Mouse (Mus musculus) ES-Bruce4 (cell line): Measurements from ENCODE around the gene Col6a6. TPM values are rescaled to one million over a fixed set of nuclear protein-coding genes. Genes with fewer than 3 reads are reported as not detected.

Experiments used
- H3K27ac ChIP-seq: 2 replicates; pipeline ENCODE4 v1.5.1; 2012; ENCODE audit warnings: low read length, inconsistent platforms; ENCODE audit not compliant: insufficient read depth
- H3K27me3 ChIP-seq: 2 replicates; pipeline ENCODE4 v1.6.1; 2012; ENCODE audit warnings: mild to moderate bottlenecking, low read length, inconsistent platforms; ENCODE audit not compliant: control insufficient read depth, poor library complexity, insufficient read depth, severe bottlenecking
- H3K36me3 ChIP-seq: 2 replicates; pipeline ENCODE4 v1.6.1; 2012; ENCODE audit warnings: inconsistent platforms, mild to moderate bottlenecking, low read length, moderate library complexity; ENCODE audit not compliant: control insufficient read depth, poor library complexity, insufficient read depth, severe bottlenecking
- H3K4me1 ChIP-seq: one replicate; pipeline ENCODE4 v1.8.1; 2011; ENCODE audit warnings: low read length; ENCODE audit not compliant: control insufficient read depth, insufficient read depth
- H3K4me3 ChIP-seq: 2 replicates; pipeline ENCODE4 v1.5.1; 2011; ENCODE audit warnings: low read depth, mild to moderate bottlenecking, low read length
- H3K9ac ChIP-seq: 2 replicates; pipeline ENCODE4 v1.6.1; 2012; ENCODE audit warnings: low read depth, mild to moderate bottlenecking, inconsistent platforms; ENCODE audit not compliant: poor library complexity, severe bottlenecking
- H3K9me3 ChIP-seq: replicated peaks from 2 replicates; pipeline ENCODE4 v1.6.1; 2012; ENCODE audit warnings: mild to moderate bottlenecking, low read length, inconsistent platforms; ENCODE audit not compliant: control insufficient read depth, poor library complexity, insufficient read depth, severe bottlenecking
- CTCF ChIP-seq: IDR thresholded peaks from one replicate; pipeline ENCODE4 v1.8.1; 2011; ENCODE audit warnings: low read depth, low read length
- EP300 ChIP-seq: IDR thresholded peaks from 2 replicates; pipeline ENCODE4 v1.6.1; 2011; ENCODE audit warnings: low read depth, low read length; ENCODE audit not compliant: insufficient read depth
- POLR2A ChIP-seq: IDR thresholded peaks from one replicate; pipeline ENCODE4 v1.8.1; 2011; ENCODE audit warnings: low read length; ENCODE audit not compliant: insufficient read depth
- polyA plus RNA-seq: library from polyadenylated mRNA; stranded (reverse); fragments of >200 nt; gene quantifications from 2 replicates; pipeline ENCODE4 v1.2.4, GENCODE M21; 2011; ENCODE audit warnings: low read depth; ENCODE audit not compliant: missing spikeins, insufficient read depth, insufficient read length

The Col6a6 gene
- polyA plus RNA-seq, 1 experiment, result not detected

DNA sequence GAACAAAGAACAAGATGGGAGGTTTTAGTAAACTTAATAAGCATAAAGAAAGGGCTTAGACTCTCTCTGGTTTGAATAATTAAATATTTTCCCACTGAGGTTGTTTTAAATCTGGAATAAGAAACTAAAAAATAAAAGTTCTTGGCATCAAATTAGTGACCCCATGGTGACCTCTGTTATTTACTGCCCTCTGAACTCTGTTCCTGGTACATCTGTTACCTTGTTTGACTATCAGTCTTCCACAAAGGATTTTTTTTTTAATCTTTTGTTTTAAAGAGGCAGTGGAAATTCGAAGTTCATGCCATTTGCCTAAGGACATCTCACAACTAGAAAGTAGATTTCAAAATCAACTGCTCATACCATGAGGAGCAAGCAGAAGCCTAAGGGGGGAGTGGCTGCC, 73.7 kb downstream of the Col6a6 start:
- TF ChIP-seq EP300, result no peak
- TF ChIP-seq POLR2A, result no peak
- no peak overlapping the region for H3K9ac ChIP-seq
- H3K9me3 ChIP-seq, result 0 out of 2 replicates have a peak, but pooled peaks cover 2% of the 10 kb centered on the region
- H3K4me3 ChIP-seq, result no peak overlapping the region
- no peaks in the 10 kb centered on the region for H3K27me3 ChIP-seq
- H3K27ac ChIP-seq, result no peak overlapping the region
- no peaks in the 10 kb centered on the region for H3K4me1 ChIP-seq
- no peaks in the 10 kb centered on the region for H3K36me3 ChIP-seq

DNA sequence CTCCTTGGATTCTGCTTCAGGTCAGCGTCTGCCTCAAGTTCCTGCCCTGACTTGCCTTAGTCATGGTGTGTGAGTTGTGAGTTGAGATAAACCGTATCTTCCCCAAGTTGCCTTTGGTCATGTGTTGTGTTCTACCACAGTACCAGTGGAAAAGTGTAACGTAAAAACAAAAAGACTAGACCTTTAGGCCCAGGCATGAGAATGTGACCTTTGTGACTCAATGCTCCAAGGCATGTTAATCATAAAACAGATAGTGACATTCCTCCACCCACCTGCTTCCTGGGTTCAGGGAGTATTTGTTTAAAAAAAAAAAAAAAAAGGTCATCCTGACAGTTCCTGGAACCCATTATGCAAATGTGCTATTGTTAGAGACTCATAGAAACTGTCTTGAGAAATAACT, 82.1 kb downstream of the Col6a6 start:
- no peak overlapping the region for H3K27ac ChIP-seq
- no peaks in the 10 kb centered on the region for H3K27me3 ChIP-seq
- no peak overlapping the region for H3K4me3 ChIP-seq
- no peaks in the 10 kb centered on the region for H3K4me1 ChIP-seq
- no peaks in the 10 kb centered on the region for H3K36me3 ChIP-seq
- H3K9ac ChIP-seq, result no peak overlapping the region
- H3K9me3 ChIP-seq, result peaks cover 18% of the 10 kb centered on the region
- no peak for TF ChIP-seq POLR2A
- TF ChIP-seq EP300, result no peak
- no peak for TF ChIP-seq CTCF

- H3K36me3 ChIP-seq, result no peaks in the 10 kb centered on the region
- no peak overlapping the region for H3K9ac ChIP-seq
- no peaks in the 10 kb centered on the region; the same call in 1 of the 2 replicates for H3K27me3 ChIP-seq
- no peaks in the 10 kb centered on the region for H3K4me1 ChIP-seq
- no peak overlapping the region for H3K27ac ChIP-seq
- peaks cover under 1% of the 10 kb centered on the region for H3K9me3 ChIP-seq
- no peak overlapping the region for H3K4me3 ChIP-seq
- TF ChIP-seq CTCF (no peak), EP300 (no peak)
Measured at GRCm38 (mm10) chr9:105740413-105740812, 87.5 kb downstream of the Col6a6 start.

- no peak overlapping the region for H3K27ac ChIP-seq
- H3K9me3 ChIP-seq, result no peaks in the 10 kb centered on the region; the same call in 1 of the 2 replicates
- no peak overlapping the region for H3K4me3 ChIP-seq
- H3K4me1 ChIP-seq, result no peaks in the 10 kb centered on the region
- H3K9ac ChIP-seq, result no peak overlapping the region
- H3K27me3 ChIP-seq, result no peaks in the 10 kb centered on the region; the same call in 1 of the 2 replicates
- H3K36me3 ChIP-seq, result no peaks in the 10 kb centered on the region
- no peak for TF ChIP-seq EP300
- no peak for TF ChIP-seq POLR2A
- TF ChIP-seq CTCF, result no peak
Measured at GRCm38 (mm10) chr9:105739446-105739845, 88.5 kb downstream of the Col6a6 start.

GRCm38 (mm10) chr9:105737448-105737847, 90.5 kb downstream of the Col6a6 start:
- no peak for TF ChIP-seq EP300
- TF ChIP-seq CTCF, result no peak
- TF ChIP-seq POLR2A, result no peak
- H3K9ac ChIP-seq, result no peak overlapping the region
- no peaks in the 10 kb centered on the region for H3K36me3 ChIP-seq
- no peaks in the 10 kb centered on the region for H3K4me1 ChIP-seq
- H3K9me3 ChIP-seq, result no peaks in the 10 kb centered on the region
- no peak overlapping the region for H3K4me3 ChIP-seq
- H3K27me3 ChIP-seq, result no peaks in the 10 kb centered on the region; the same call in 1 of the 2 replicates
- no peak overlapping the region for H3K27ac ChIP-seq

- Histone ChIP-seq H3K9ac (no peak overlapping the region), H3K9me3 (no peaks in the 10 kb centered on the region), H3K4me1 (no peaks in the 10 kb centered on the region), H3K36me3 (no peaks in the 10 kb centered on the region), H3K27ac (no peak overlapping the region), H3K27me3 (no peaks in the 10 kb centered on the region; the same call in 1 of the 2 replicates), H3K4me3 (no peak overlapping the region)
- TF ChIP-seq POLR2A (no peak), CTCF (no peak), EP300 (no peak)
Measured at GRCm38 (mm10) chr9:105735195-105735594, 92.8 kb downstream of the Col6a6 start.
